Mouse (Mus musculus) E14TG2a.4 (cell line): Measurements from ENCODE around the gene Eml4.

Source experiments
- CTCF ChIP-seq: conservative IDR thresholded peaks from 2 replicates; pipeline ENCODE4 v1.5.1; 2014; ENCODE audit warnings: low read length
- NANOG ChIP-seq: IDR thresholded peaks from 2 replicates; pipeline ENCODE4 v1.6.1; 2014; ENCODE audit warnings: borderline replicate concordance, low read length, mixed read lengths
- POU5F1 ChIP-seq: IDR thresholded peaks from 2 replicates; pipeline ENCODE4 v1.6.1; 2014; ENCODE audit warnings: low read length, borderline replicate concordance

GRCm38 (mm10) chr17:83379366-83379765 lies 28.6 kb downstream of the Eml4 start:
- no peak for TF ChIP-seq CTCF
- TF ChIP-seq POU5F1, result no peak
- no peak for TF ChIP-seq NANOG
